Mouse (Mus musculus) midbrain, embryonic 14.5 days (tissue): Measurements from ENCODE around the gene Nuf2. TPM values are rescaled to one million over a fixed set of nuclear protein-coding genes. Genes with fewer than 3 reads are reported as not detected.

Source experiments
- polyA plus RNA-seq: library from polyadenylated mRNA; unstranded; fragments of >200 nt; fragmentation: Nextera tagmentation; extraction: Ambion mirVana; gene quantifications from 2 replicates; pipeline ENCODE4 v1.2.1, GENCODE M21; 2014

Gene Nuf2
- polyA plus RNA-seq, 1 experiment from 2014 or later = 15.9 TPM

Other genes starting within 250 kb of the Nuf2 start
- gene Rgs5, start 124.0 kb upstream of the Nuf2 start, polyA plus RNA-seq = 17.8 and 22.0 TPM in 2 replicates
- gene Rgs4, start 216.2 kb upstream of the Nuf2 start, polyA plus RNA-seq = 47.2 and 48.7 TPM in 2 replicates